Mouse (Mus musculus): ENCODE measurements around the gene Resp18.

Gene Resp18

GRCm38 (mm10) chr1:75277195-75278188 lies 723 bp downstream of the Resp18 start:
- no peak for DNase-seq (ENCODE audit: low read depth in 1 of 2, low spot score in 2 of 2)

GRCm38 (mm10) chr1:75264091-75264880 lies 13.9 kb downstream of the Resp18 start, which contains the start of gene Ptprn:
Ptprn (minus strand) TSS chr1:75264502.
- DNase-seq (ENCODE audit: low read depth in 1 of 2, low spot score in 2 of 2), result no peak

GRCm38 (mm10) chr1:75262969-75263951 lies 15.0 kb downstream of the Resp18 start:
- DNase-seq (ENCODE audit: low read depth in 1 of 2, low spot score in 2 of 2), result no peak

- DNase-seq (ENCODE audit: low read depth in 1 of 2, low spot score in 2 of 2), result no peak
Measured at GRCm38 (mm10) chr1:75261278-75261677, 16.9 kb downstream of the Resp18 start.

GRCm38 (mm10) chr1:75255516-75256046 lies 22.6 kb downstream of the Resp18 start:
- DNase-seq (ENCODE audit: low read depth in 1 of 2, low spot score in 2 of 2), result no peak

- no peak for DNase-seq (ENCODE audit: low read depth in 1 of 2, low spot score in 2 of 2)
Measured at GRCm38 (mm10) chr1:75254625-75255013, 23.6 kb downstream of the Resp18 start.

GRCm38 (mm10) chr1:75253849-75254624 lies 24.2 kb downstream of the Resp18 start:
- DNase-seq (ENCODE audit: low read depth in 1 of 2, low spot score in 2 of 2), result peak; percentile 69 to 80

GRCm38 (mm10) chr1:75253029-75253428 lies 25.2 kb downstream of the Resp18 start:
- DNase-seq (ENCODE audit: low read depth in 1 of 2, low spot score in 2 of 2), result no peak

- DNase-seq (ENCODE audit: low read depth in 1 of 2, low spot score in 2 of 2), result no peak
Measured at GRCm38 (mm10) chr1:75252308-75252707, 25.9 kb downstream of the Resp18 start.

- peak in 1 of 2 experiments; percentile 68 for DNase-seq (ENCODE audit: low read depth in 1 of 2, low spot score in 2 of 2)
Measured at GRCm38 (mm10) chr1:75251112-75251970, 26.9 kb downstream of the Resp18 start.

GRCm38 (mm10) chr1:75250498-75250897 lies 27.7 kb downstream of the Resp18 start:
- no peak for DNase-seq (ENCODE audit: low read depth in 1 of 2, low spot score in 2 of 2)

- DNase-seq (ENCODE audit: low read depth in 1 of 2, low spot score in 2 of 2), result no peak
Measured at GRCm38 (mm10) chr1:75248041-75248772, 30.0 kb downstream of the Resp18 start.

- DNase-seq (ENCODE audit: low read depth in 1 of 2, low spot score in 2 of 2), result no peak
Measured at GRCm38 (mm10) chr1:75247071-75247930, 30.9 kb downstream of the Resp18 start.

GRCm38 (mm10) chr1:75244836-75245235 lies 33.4 kb downstream of the Resp18 start:
- DNase-seq (ENCODE audit: low read depth in 1 of 2, low spot score in 2 of 2), result no peak

GRCm38 (mm10) chr1:75244175-75244826 lies 33.9 kb downstream of the Resp18 start:
- no peak for DNase-seq (ENCODE audit: low read depth in 1 of 2, low spot score in 2 of 2)

GRCm38 (mm10) chr1:75243411-75243810 lies 34.8 kb downstream of the Resp18 start:
- no peak for DNase-seq (ENCODE audit: low read depth in 1 of 2, low spot score in 2 of 2)
